ENCODE assay signal across 18 mouse cellular contexts in the genomic region with DNA sequence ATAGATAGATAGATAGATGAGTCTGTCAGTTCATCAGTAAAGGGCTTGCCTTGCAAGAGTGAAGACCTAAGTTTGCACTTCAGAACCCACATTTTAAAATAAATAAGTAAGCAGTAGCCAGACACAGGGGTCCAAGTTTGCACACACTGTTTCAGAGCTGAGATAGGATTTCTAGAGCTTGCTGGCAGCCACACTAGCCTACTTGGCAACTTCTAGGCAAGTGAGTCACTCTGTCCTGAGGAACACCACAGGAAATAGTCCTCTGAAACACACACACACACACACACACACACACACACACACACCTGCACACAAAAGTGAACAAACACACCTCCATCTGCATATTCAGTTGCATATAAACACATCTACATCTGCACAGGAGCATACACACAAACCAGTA.
"Had no signal": no experiment of that assay in that cellular context is flagged by ENCODE, and none has a peak within 500 bp of the region (broad histone marks: within the 10 kb centered on the region; RNA-seq: fewer than 3 reads in every experiment).

No protein-coding gene starts in this region.

- H3K4me3 ChIP-seq: midbrain, embryonic 10.5 days; midbrain, embryonic 12.5 days; myocyte; neural tube, embryonic 13.5 days; neural tube, embryonic 15.5 days had no signal

- H3K4me2 ChIP-seq: lung, embryonic 14.5 days; midbrain, embryonic 12.5 days; neural tube, embryonic 13.5 days; neural tube, embryonic 15.5 days had no signal

- DNase-seq: lung, embryonic 14.5 days; lung, postnatal 10 days; lung, postnatal 4 days; midbrain, embryonic 14.5 days; retina, postnatal 1 day; right cerebral cortex, adult 18-20 months; right cerebral cortex, postnatal 25 days; right cerebral cortex, postnatal 4 days; spleen, adult 18-20 months; thymus, adult 18-20 months; thymus, postnatal 14 days; thymus, postnatal 36 days had no signal

- H3K27ac ChIP-seq: midbrain, embryonic 10.5 days; midbrain, embryonic 12.5 days; neural tube, embryonic 13.5 days; neural tube, embryonic 15.5 days had no signal

- ATAC-seq: midbrain, embryonic 16.5 days had no signal

- H3K9me3 ChIP-seq: midbrain, embryonic 10.5 days; midbrain, embryonic 12.5 days; neural tube, embryonic 13.5 days; neural tube, embryonic 15.5 days had no signal

- H3K36me3 ChIP-seq: midbrain, embryonic 10.5 days; midbrain, embryonic 12.5 days; neural tube, embryonic 13.5 days; neural tube, embryonic 15.5 days had no signal

- H3K9ac ChIP-seq: lung, embryonic 14.5 days; midbrain, embryonic 12.5 days; neural tube, embryonic 13.5 days; neural tube, embryonic 15.5 days had no signal
